Mouse (Mus musculus): ENCODE results near the gene Mpp6.

DNA sequence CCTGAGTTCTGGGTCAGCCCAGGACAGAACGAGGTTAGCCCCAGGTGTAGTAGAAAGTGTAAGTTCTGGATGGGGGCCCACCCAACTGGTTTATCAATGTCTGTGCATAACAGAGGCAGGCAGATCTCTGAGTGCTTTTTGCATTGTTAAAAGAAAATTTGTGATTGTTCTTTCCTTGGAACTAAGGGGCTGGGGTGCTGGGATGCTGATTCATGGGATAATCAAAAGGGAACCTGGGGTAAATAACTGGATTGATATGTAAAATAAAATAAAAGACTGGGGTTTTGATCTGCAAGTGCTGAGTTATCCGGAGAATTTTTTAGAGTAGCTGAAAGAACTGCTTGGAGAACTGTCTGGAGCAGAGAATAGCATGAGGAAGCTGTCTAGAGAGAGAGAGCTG is 14.2 kb downstream of the Mpp6 start:
- TF ChIP-seq GATA1 (IDR thresholded peaks at IDR 0.05; ENCODE audit: borderline replicate concordance, low read length) = no peak
- TF ChIP-seq FLI1 (IDR thresholded peaks at IDR 0.05; ENCODE audit: low read length) = no peak

Data from megakaryocyte, embryonic 14.5 days (primary cell).